Mouse (Mus musculus) myocyte (in vitro differentiated cells): ENCODE measurements around the gene Arhgef3. TPM values are rescaled to one million over a fixed set of nuclear protein-coding genes. Genes with fewer than 3 reads are reported as not detected.
"Not testable (repeated sequence)": the region's sequence is repeated elsewhere in the genome, so short reads cannot be mapped to it uniquely, and the experiment has no call there.

ENCODE experiments used
- H3K27me3 ChIP-seq: one replicate; pipeline ENCODE4 v1.6.1; 2011; ENCODE audit not compliant: control insufficient read depth, insufficient read depth, insufficient read length
- H3K36me3 ChIP-seq: one replicate; pipeline ENCODE4 v1.6.1; 2011; ENCODE audit not compliant: control insufficient read depth, insufficient read depth
- H3K4me2 ChIP-seq: one replicate; pipeline ENCODE4 v1.6.1; 2011; ENCODE audit warnings: low read depth, control low read depth
- H3K4me3 ChIP-seq: one replicate; pipeline ENCODE4 v1.5.1; 2011; ENCODE audit warnings: mild to moderate bottlenecking, control low read depth, moderate library complexity
- H3K79me2 ChIP-seq: one replicate; pipeline ENCODE4 v1.6.1; 2011; ENCODE audit not compliant: control insufficient read depth, insufficient read depth
- H3ac ChIP-seq: one replicate; pipeline ENCODE4 v1.6.1; 2011; ENCODE audit not compliant: control insufficient read depth, insufficient read length
- CEBPB ChIP-seq: IDR thresholded peaks from 2 replicates; pipeline ENCODE4 v1.6.1; 2011; ENCODE audit warnings: mild to moderate bottlenecking, moderate library complexity; ENCODE audit not compliant: poor library complexity, insufficient read depth, severe bottlenecking
- E2F4 ChIP-seq: IDR thresholded peaks from one replicate; pipeline ENCODE4 v1.6.1; 2011; ENCODE audit warnings: mild to moderate bottlenecking, control low read depth, moderate library complexity; ENCODE audit not compliant: insufficient read depth
- MAX ChIP-seq: IDR thresholded peaks from one replicate; pipeline ENCODE4 v1.6.1; 2011; ENCODE audit warnings: low read depth, mild to moderate bottlenecking, control low read depth
- MYOD1 ChIP-seq, 3 experiments: IDR thresholded peaks; one replicate each; pipeline ENCODE4 v1.6.1; 2011; ENCODE audit warnings: control low read depth in 2 of 3, low read depth in 2 of 3, mild to moderate bottlenecking in 2 of 3, moderate library complexity in 1 of 3; ENCODE audit not compliant: insufficient read length in 2 of 3, control insufficient read depth in 1 of 3
- MYOG ChIP-seq, 3 experiments: IDR thresholded peaks; one replicate each; pipeline ENCODE4 v1.6.1; 2011; ENCODE audit warnings: control low read depth in 2 of 3, low read depth in 2 of 3, mild to moderate bottlenecking in 2 of 3; ENCODE audit not compliant: insufficient read length in 2 of 3, control insufficient read depth in 1 of 3, insufficient read depth in 1 of 3
- POLR2A ChIP-seq: IDR thresholded peaks from one replicate; pipeline ENCODE4 v1.6.1; 2011; ENCODE audit warnings: low read depth, mild to moderate bottlenecking, control low read depth, moderate library complexity; ENCODE audit not compliant: insufficient read length
- POLR2AphosphoS2 ChIP-seq: IDR thresholded peaks from one replicate; pipeline ENCODE4 v1.6.1; 2011; ENCODE audit warnings: low read depth, control low read depth; ENCODE audit not compliant: insufficient read length
- REST ChIP-seq: IDR thresholded peaks from one replicate; pipeline ENCODE4 v1.6.1; 2011; ENCODE audit warnings: mild to moderate bottlenecking, control low read depth, moderate library complexity; ENCODE audit not compliant: insufficient read depth, insufficient read length
- SRF ChIP-seq: IDR thresholded peaks from one replicate; pipeline ENCODE4 v1.6.1; 2011; ENCODE audit warnings: low read depth; ENCODE audit not compliant: control insufficient read depth, insufficient read length
- TCF12 ChIP-seq: IDR thresholded peaks from one replicate; pipeline ENCODE4 v1.6.1; 2011; ENCODE audit warnings: mild to moderate bottlenecking, control low read depth; ENCODE audit not compliant: poor library complexity, insufficient read depth, severe bottlenecking
- TCF3 ChIP-seq: IDR thresholded peaks from one replicate; pipeline ENCODE4 v1.6.1; 2011; ENCODE audit warnings: low read depth, control low read depth; ENCODE audit not compliant: insufficient read length
- USF1 ChIP-seq: IDR thresholded peaks from one replicate; pipeline ENCODE4 v1.6.1; 2011; ENCODE audit warnings: low read depth, mild to moderate bottlenecking, control low read depth, moderate library complexity
- polyA plus RNA-seq: library from polyadenylated mRNA; unstranded; fragments of >200 nt; fragmentation: generic; extraction: Trizol; gene quantifications from one replicate; pipeline ENCODE4 v1.2.1, GENCODE M21; 2012; ENCODE audit warnings: missing spikeins

Arhgef3 gene
- polyA plus RNA-seq, 1 experiment, result 6.6 TPM

DNA sequence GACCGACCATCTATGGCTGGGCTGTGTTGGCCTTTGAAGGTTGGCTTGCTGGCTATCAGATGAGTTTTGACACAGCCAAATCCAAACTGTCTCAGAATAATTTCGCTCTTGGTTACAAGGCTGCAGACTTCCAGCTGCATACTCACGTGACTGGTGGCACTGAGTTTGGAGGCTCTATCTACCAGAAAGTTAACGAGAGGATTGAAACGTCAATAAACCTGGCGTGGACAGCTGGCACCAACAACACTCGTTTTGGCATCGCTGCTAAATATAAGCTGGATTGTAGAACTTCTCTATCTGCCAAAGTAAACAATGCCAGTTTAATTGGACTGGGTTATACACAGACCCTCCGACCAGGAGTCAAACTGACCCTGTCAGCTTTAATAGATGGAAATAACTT is 96.1 kb downstream of the Arhgef3 start:
- not testable (repeated sequence) for H3K4me3 ChIP-seq, H3K4me2 ChIP-seq, H3K79me2 ChIP-seq, H3K36me3 ChIP-seq, H3ac ChIP-seq, H3K27me3 ChIP-seq
- peak in 1 of 3 experiments; percentile 7 for TF ChIP-seq MYOG (IDR thresholded peaks at IDR 0.05; ENCODE audit: control insufficient read depth in 1 of 3, insufficient read depth in 1 of 3, insufficient read length in 2 of 3, low read depth in 2 of 3)

- TF ChIP-seq TCF12 (no peak), POLR2AphosphoS2 (no peak), MYOG (IDR thresholded peaks at IDR 0.05; ENCODE audit: control insufficient read depth in 1 of 3, insufficient read depth in 1 of 3, insufficient read length in 2 of 3, low read depth in 2 of 3) (no peak), SRF (no peak), USF1 (no peak), POLR2A (no peak), E2F4 (no peak), MYOD1 (IDR thresholded peaks at IDR 0.05; ENCODE audit: control insufficient read depth in 1 of 3, insufficient read length in 2 of 3, low read depth in 2 of 3) (no peak)
- Histone ChIP-seq H3K36me3 (no peaks in the 10 kb centered on the region), H3ac (no peak overlapping the region), H3K27me3 (no peaks in the 10 kb centered on the region), H3K4me2 (no peak overlapping the region), H3K4me3 (no peak overlapping the region), H3K79me2 (no peaks in the 10 kb centered on the region)
Observed at GRCm38 (mm10) chr14:27211743-27212445, 97.2 kb downstream of the Arhgef3 start.

DNA sequence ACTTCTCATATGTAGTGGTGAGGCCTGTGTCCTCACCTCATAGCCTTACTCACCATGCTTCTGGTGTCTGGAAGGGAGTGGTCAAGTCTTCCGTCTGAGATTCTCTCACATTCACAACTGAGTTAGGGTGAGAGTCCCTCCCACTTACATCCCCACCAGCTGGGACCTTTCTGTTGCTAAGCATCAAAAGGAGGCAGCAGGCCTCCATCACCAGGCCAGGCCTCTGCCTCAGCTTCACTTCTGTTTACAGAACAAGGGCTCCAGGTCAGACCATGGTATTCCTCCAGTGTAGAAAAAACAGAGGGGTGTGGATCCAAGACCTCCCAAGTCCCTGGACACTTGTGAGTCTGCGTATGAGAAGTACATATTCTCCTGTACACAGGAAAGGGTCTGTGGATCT is 99.5 kb downstream of the Arhgef3 start:
- H3K4me2 ChIP-seq, result no peak overlapping the region

DNA sequence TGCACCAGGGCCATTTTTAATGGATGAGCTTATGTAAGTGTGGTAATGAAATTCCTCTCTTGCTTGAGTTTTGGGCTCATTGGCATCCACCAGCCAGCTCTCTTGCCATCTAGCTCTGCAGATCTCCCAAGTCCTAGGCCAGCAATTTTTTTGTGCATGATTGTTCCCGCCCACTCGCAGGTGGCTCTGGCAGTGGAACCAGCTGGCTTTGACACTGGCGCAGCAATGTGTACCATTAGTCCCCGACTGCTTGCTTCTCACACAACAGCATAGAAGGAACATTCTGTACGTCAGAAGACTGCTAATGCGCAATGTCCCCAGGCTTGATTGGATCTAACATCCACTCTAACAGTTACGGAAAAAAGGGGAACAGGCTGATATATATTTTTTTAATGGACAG is 105.0 kb downstream of the Arhgef3 start:
- TF ChIP-seq SRF (no peak), USF1 (no peak), POLR2AphosphoS2 (no peak), MYOG (IDR thresholded peaks at IDR 0.05; ENCODE audit: control insufficient read depth in 1 of 3, insufficient read depth in 1 of 3, insufficient read length in 2 of 3, low read depth in 2 of 3) (no peak), MYOD1 (IDR thresholded peaks at IDR 0.05; ENCODE audit: control insufficient read depth in 1 of 3, insufficient read length in 2 of 3, low read depth in 2 of 3) (no peak), E2F4 (no peak), CEBPB (no peak), TCF3 (no peak), MAX (no peak), POLR2A (no peak), TCF12 (no peak), REST (no peak)
- Histone ChIP-seq H3K79me2 (no peaks in the 10 kb centered on the region), H3K36me3 (no peaks in the 10 kb centered on the region), H3K4me3 (no peak overlapping the region), H3K4me2 (no peak overlapping the region), H3K27me3 (no peaks in the 10 kb centered on the region), H3ac (no peak overlapping the region)

More for the DNA sequence above, 99.5 kb downstream of the Arhgef3 start:
- no peaks in the 10 kb centered on the region for H3K79me2 ChIP-seq
- no peaks in the 10 kb centered on the region for H3K36me3 ChIP-seq
- no peak overlapping the region for H3K4me3 ChIP-seq
- TF ChIP-seq REST (no peak), MYOG (IDR thresholded peaks at IDR 0.05; ENCODE audit: control insufficient read depth in 1 of 3, insufficient read depth in 1 of 3, insufficient read length in 2 of 3, low read depth in 2 of 3) (no peak), USF1 (no peak), CEBPB (no peak), POLR2A (no peak), TCF3 (no peak), E2F4 (no peak), MAX (no peak), MYOD1 (IDR thresholded peaks at IDR 0.05; ENCODE audit: control insufficient read depth in 1 of 3, insufficient read length in 2 of 3, low read depth in 2 of 3) (no peak), SRF (no peak), TCF12 (no peak), POLR2AphosphoS2 (no peak)
- H3ac ChIP-seq, result no peak overlapping the region
- no peaks in the 10 kb centered on the region for H3K27me3 ChIP-seq

GRCm38 (mm10) chr14:27220297-27220696 is 105.6 kb downstream of the Arhgef3 start:
- H3K79me2 ChIP-seq, result no peaks in the 10 kb centered on the region
- H3K36me3 ChIP-seq, result no peaks in the 10 kb centered on the region
- TF ChIP-seq CEBPB (no peak), TCF3 (no peak), REST (no peak), MAX (no peak), MYOG (IDR thresholded peaks at IDR 0.05; ENCODE audit: control insufficient read depth in 1 of 3, insufficient read depth in 1 of 3, insufficient read length in 2 of 3, low read depth in 2 of 3) (no peak), USF1 (no peak), E2F4 (no peak), POLR2A (no peak), TCF12 (no peak), SRF (no peak), POLR2AphosphoS2 (no peak), MYOD1 (IDR thresholded peaks at IDR 0.05; ENCODE audit: control insufficient read depth in 1 of 3, insufficient read length in 2 of 3, low read depth in 2 of 3) (no peak)
- no peaks in the 10 kb centered on the region for H3K27me3 ChIP-seq
- no peak overlapping the region for H3K4me3 ChIP-seq
- H3K4me2 ChIP-seq, result no peak overlapping the region
- no peak overlapping the region for H3ac ChIP-seq
